Mouse (Mus musculus) midbrain, postnatal 0 days (tissue): ENCODE measurements around the gene Gk2. TPM values are rescaled to one million over a fixed set of nuclear protein-coding genes. Genes with fewer than 3 reads are reported as not detected.

Source experiments
- ATAC-seq: fragments of 200-750 bp; cut with Nextera tagmentation; 2 replicates; pipeline ENCODE4 v1.8.0; 2017; ENCODE audit warnings: moderate number of reproducible peaks, mild to moderate bottlenecking, moderate TSS enrichment, moderate library complexity; ENCODE audit not compliant: low FRiP score
- DNase-seq: peaks from one replicate; pipeline ENCODE4 v3.0.0-alpha.2; 2015; ENCODE audit warnings: low spot score
- H3K27ac ChIP-seq: fragments of 300-500 bp; sonication (generic); 2 replicates; pipeline ENCODE4 v1.5.1; 2014; ENCODE audit warnings: low read depth, mild to moderate bottlenecking, low read length, mixed read lengths
- H3K27me3 ChIP-seq: fragments of 300-500 bp; sonication (generic); 2 replicates; pipeline ENCODE4 v1.6.1; 2014; ENCODE audit warnings: low read length, control low read depth, mixed read lengths; ENCODE audit not compliant: insufficient read depth
- H3K36me3 ChIP-seq: fragments of 300-500 bp; sonication (generic); 2 replicates; pipeline ENCODE4 v1.6.1; 2014; ENCODE audit warnings: low read length, control low read depth, mixed read lengths; ENCODE audit not compliant: insufficient read depth
- H3K4me1 ChIP-seq: fragments of 300-500 bp; sonication (generic); 2 replicates; pipeline ENCODE4 v1.6.1; 2014; ENCODE audit warnings: mild to moderate bottlenecking, control low read depth, antibody characterized with exemption, low read length, mixed read lengths; ENCODE audit not compliant: insufficient read depth
- H3K4me2 ChIP-seq: fragments of 300-500 bp; sonication (generic); 2 replicates; pipeline ENCODE4 v1.6.1; 2014; ENCODE audit warnings: low read depth, mild to moderate bottlenecking, low read length, mixed read lengths; ENCODE audit not compliant: poor library complexity, severe bottlenecking
- H3K4me3 ChIP-seq: fragments of 300-500 bp; sonication (generic); 2 replicates; pipeline ENCODE4 v1.5.1; 2014; ENCODE audit warnings: low read depth, mild to moderate bottlenecking, low read length, moderate library complexity
- H3K9ac ChIP-seq: fragments of 300-500 bp; sonication (generic); replicated peaks from 2 replicates; pipeline ENCODE4 v1.6.1; 2014; ENCODE audit warnings: mild to moderate bottlenecking, low read length, moderate library complexity, mixed read lengths; ENCODE audit not compliant: poor library complexity, severe bottlenecking
- H3K9me3 ChIP-seq: fragments of 300-500 bp; sonication (generic); 2 replicates; pipeline ENCODE4 v1.6.1; 2016; ENCODE audit warnings: low read length, control low read depth
- CTCF ChIP-seq: IDR thresholded peaks from 2 replicates; pipeline ENCODE4 v1.5.1; 2016; ENCODE audit warnings: antibody characterized with exemption, mild to moderate bottlenecking
- WGBS: fragments of 180-500 bp; shearing (Covaris S2); extraction: QIAGEN DNeasy Blood & Tissue Kit; methylation state at CpG from one replicate; pipeline ENCODE4 v1.1.7; 2014; 5-methylcytosine and 5-hydroxymethylcytosine counted together
- polyA plus RNA-seq: library from polyadenylated mRNA; unstranded; fragments of >200 nt; fragmentation: Nextera tagmentation; extraction: Ambion mirVana; gene quantifications from 2 replicates; pipeline ENCODE4 v1.2.1, GENCODE M21; 2015
- total RNA-seq: library from RNA; depleted of rRNA; stranded (reverse); fragments of >200 nt; gene quantifications from 2 replicates; pipeline ENCODE4 v1.2.3, GENCODE M21; 2014; rRNA removed

Gene Gk2
- total and polyA plus RNA-seq, 2 experiments from 2014 or later: not detected

- no peak overlapping the region for H3K4me3 ChIP-seq
- ATAC-seq: no peak
- H3K4me1 ChIP-seq: no peaks in the 10 kb centered on the region
- H3K36me3 ChIP-seq: no peaks in the 10 kb centered on the region
- peak; percentile 11 for DNase-seq
- H3K9ac ChIP-seq: no peak overlapping the region
- no peaks in the 10 kb centered on the region for H3K9me3 ChIP-seq
- H3K4me2 ChIP-seq: no peak overlapping the region
- H3K27me3 ChIP-seq: no peaks in the 10 kb centered on the region
- 35% methylated on average over 6 of the region's 6 CpGs for WGBS
- no peak for TF ChIP-seq CTCF
- no peak overlapping the region for H3K27ac ChIP-seq
Observed at GRCm38 (mm10) chr5:97410190-97410589, 46.6 kb downstream of the Gk2 start.

GRCm38 (mm10) chr5:97409234-97409704 lies 47.6 kb downstream of the Gk2 start:
- no peak overlapping the region for H3K4me3 ChIP-seq
- H3K4me1 ChIP-seq: no peaks in the 10 kb centered on the region
- ATAC-seq: no peak
- no peak overlapping the region for H3K9ac ChIP-seq
- no peaks in the 10 kb centered on the region for H3K9me3 ChIP-seq
- H3K27ac ChIP-seq: no peak overlapping the region
- no peaks in the 10 kb centered on the region for H3K27me3 ChIP-seq
- H3K4me2 ChIP-seq: no peak overlapping the region
- H3K36me3 ChIP-seq: no peaks in the 10 kb centered on the region
- 57% methylated on average over 4 of the region's 4 CpGs for WGBS
- peak; percentile 47 for DNase-seq
- TF ChIP-seq CTCF: no peak

Other genes with a start within 250 kb of the Gk2 start
- not detected in 2 replicates for gene Naa11, start 64.6 kb downstream of the Gk2 start, total RNA-seq
- gene Naa11, start 64.6 kb downstream of the Gk2 start, polyA plus RNA-seq: 0.04 TPM in 1 of 2 replicates, not detected in the other